Mouse (Mus musculus): ENCODE measurements at regions not wholly inside any gene's neighbourhood (a gene's known extent, or its start where the extent isn't known, plus 50 kb on each side); places are given as distances from the start of the nearest gene placed in this dataset.

DNA sequence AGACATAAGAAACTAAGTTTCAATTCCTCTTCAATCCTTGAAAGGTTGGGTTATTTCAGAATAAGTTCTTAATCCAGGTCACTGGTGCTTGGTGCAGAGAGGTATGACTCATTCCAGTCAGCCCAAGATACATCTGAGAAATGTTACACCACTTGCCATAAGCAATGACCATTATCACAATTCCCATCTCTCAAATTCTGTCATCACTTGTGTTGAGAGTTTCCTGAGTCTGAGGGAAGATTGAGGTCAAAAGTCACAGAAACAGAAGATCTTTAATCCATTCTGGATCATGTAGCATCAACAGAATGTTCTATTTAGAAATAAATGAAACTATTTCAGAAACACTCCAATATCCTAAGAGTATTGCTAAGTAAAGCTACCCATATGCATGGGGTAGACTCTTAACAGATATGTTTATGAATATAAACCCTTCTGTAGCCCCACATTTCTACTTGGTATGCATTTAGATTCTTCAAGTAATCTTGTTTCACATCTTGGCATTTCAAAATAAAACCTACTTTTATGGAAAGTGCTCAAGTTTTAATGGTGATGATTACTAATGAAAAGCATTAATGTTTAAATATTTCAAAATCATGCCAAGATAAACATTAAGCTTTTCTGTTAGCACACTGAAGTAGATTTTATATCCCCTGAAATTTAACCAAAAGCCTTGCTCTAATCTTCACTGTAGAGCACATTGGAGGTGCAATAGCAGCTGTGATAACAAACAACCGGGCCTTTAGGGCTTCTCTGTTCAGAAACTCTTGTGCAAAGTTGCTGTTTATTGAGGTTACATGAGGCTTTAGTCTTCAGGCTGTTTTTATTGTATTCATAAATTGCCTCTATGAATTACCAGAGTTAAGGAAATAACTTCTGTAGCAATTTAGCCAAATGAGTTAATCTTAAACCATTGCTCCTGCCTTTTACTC is 701.2 kb upstream of the Impad1 start:
- TF ChIP-seq CTCF (IDR thresholded peaks at IDR 0.05; ENCODE audit: low read depth) = no peak
- no peak for TF ChIP-seq EP300 (optimal IDR thresholded peaks at IDR 0.05)

All from stomach, postnatal 0 days (tissue).